Mouse (Mus musculus) mesoderm, embryonic 11.5 days (tissue): ENCODE results near the gene Snip1.

Experiments used
- DNase-seq: peaks from one replicate; pipeline ENCODE4 v3.0.0-alpha.2; 2012; ENCODE audit warnings: low read depth, low spot score

Gene Snip1

GRCm38 (mm10) chr4:125066490-125067370 is at the start of gene Snip1:
TSS of gene Snip1 (plus strand) at chr4:125066672.
- peak; percentile 94 for DNase-seq

DNA sequence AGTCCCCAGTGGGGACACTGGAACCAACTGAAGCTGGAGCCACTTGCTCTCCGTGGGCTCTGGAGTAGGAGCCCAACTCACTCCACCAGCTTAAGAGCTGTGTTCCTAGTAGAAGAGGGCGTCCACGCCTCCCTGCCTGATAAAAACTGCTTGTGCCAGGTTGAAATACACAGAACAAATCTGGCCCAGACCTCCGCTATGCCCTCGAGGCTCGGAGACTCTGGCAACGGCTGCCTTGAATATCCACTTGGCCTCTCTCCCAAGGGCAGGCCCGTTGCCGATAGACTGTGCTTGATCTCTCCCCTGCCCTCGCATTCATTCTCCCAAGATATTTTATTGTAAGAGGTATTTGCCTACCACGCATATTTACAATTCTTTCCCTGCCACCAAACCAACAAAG is 49.0 kb upstream of the Snip1 start:
- no peak for DNase-seq

- DNase-seq: peak; percentile 43
These were observed 45.5 kb upstream of the Snip1 start for GRCm38 (mm10) chr4:125020780-125021538.

DNA sequence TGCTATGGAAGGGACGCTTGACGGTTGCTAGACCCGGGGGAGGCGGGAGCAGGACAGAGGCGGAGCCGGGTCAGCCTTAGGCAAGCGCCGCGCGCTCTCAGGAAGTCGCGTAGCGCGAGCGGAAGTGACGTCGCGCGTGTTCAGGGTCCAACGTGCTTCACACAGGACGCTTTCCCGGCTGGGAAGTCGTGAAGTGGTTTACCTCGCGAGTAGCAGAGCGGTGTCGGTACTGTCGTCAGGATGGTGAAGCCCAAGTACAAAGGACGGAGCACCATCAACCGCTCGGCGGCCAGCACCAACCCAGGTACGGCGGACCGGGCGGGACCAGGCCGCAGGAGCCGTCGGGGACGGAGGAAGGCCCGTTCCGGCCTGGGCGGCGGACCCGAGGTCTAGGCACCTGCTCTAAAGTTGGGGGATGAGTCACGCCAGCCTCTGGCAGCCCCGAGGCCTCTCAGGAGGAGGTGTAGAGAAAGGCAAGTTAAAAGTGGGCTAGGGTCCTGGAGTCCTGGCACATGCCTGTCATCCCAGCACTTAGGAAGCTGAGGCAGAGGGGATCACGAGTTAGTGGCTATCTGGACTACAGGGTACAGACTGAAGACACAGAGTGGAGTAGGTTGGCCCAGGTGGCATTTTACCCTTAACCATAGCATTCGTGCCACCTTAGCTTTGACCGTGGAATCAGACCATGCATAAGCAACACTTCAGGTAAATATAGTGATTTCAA is 36.4 kb upstream of the Snip1 start:
- peak; percentile 97 for DNase-seq

GRCm38 (mm10) chr4:125034341-125034740 is 32.1 kb upstream of the Snip1 start:
- DNase-seq: no peak

DNA sequence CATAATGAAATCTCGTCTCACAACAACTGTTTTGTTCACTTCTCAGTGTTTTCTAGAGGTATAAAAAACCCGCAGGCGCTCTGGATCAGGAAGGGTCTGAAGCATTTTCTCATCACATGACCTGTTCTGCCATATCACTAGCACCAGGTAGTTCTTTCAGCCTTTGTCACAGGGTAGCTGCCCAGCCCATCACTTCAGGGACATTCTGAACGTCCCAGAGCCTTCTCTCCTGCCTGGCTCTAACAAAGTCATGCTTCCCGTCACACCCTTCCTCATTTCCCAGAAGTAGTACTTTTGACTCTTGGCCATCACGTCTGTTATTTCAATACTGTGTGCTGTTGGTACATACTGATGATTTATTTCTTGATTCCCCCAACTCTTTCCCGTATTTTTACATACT is 22.0 kb upstream of the Snip1 start:
- no peak for DNase-seq

- DNase-seq: no peak
These were observed 11.1 kb upstream of the Snip1 start for GRCm38 (mm10) chr4:125055385-125055784.

DNA sequence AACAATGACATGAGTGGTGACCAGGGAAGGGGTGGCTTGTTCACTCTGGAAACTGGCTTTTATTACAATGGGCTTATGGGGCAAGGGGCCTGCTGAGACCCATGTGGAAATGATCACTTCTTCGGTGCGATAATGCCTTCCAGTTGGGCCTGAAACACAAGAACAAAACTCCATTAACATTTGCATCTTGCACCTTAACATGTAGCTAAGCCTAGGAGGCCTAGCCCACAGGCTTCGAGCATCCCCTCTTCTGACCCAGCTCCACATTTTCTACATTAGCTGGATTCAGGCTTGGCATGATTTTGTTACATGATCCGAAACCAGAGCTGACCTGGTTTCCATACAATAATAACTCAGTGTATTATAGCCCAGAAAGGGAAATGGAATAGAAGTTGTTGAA is 10.0 kb upstream of the Snip1 start:
- no peak for DNase-seq

GRCm38 (mm10) chr4:125057273-125057672 is 9.2 kb upstream of the Snip1 start:
- no peak for DNase-seq

- no peak for DNase-seq
These were observed 8.4 kb upstream of the Snip1 start for GRCm38 (mm10) chr4:125058033-125058432.

- peak; percentile 81 for DNase-seq
These were observed 7.4 kb upstream of the Snip1 start for GRCm38 (mm10) chr4:125059025-125059424.

- no peak for DNase-seq
These were observed 2.6 kb upstream of the Snip1 start for GRCm38 (mm10) chr4:125063829-125064228.

GRCm38 (mm10) chr4:125065517-125066307 is 760 bp upstream of the Snip1 start, which contains the start of gene Dnali1:
TSS of gene Dnali1 (minus strand) at chr4:125065703.
- DNase-seq: peak; percentile 72

DNA sequence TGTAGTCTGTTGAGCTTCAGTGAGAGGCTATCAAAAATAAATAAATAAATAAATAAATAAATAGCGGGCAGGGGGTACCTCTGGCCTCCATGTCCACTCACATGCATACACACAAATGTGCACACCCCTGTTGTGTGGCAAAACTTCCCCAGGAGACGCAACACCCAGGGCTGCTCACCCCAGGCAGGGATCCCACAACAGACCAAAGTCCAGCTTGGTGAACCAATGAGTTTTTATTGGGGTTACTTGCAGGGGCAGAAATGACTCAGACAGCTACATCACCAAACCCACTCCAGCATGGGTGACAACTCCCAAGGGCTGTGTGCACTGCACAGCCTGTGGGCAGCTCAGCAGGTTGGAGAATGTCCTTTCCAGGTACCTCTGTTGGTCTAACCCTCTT is 11.2 kb downstream of the Snip1 start:
- DNase-seq: no peak

DNA sequence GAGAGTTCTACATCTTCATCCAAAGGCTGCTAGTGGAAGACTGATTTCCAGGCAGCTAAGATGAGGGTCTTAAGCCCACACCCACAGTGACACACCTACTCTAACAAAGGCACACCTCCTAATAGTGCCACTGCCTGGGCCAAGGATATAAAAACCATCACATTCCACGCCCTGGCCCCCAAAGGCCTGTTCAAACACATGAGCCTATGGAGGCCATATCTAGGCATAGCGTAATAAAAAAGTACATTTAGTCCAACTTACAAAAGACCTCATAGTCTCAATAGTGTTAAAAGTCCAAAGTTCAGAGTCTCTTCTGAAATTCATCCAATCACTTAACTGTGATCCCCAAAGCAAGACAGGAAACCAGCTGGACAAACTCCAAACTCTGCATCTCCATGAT is 12.2 kb downstream of the Snip1 start:
- no peak for DNase-seq

GRCm38 (mm10) chr4:125084403-125085345 is 18.2 kb downstream of the Snip1 start, which contains the start of gene Meaf6:
TSS of gene Meaf6 (plus strand) at chr4:125085134.
- DNase-seq: peak; percentile 92

GRCm38 (mm10) chr4:125085346-125085841 is 18.9 kb downstream of the Snip1 start:
- peak; percentile 71 for DNase-seq

DNA sequence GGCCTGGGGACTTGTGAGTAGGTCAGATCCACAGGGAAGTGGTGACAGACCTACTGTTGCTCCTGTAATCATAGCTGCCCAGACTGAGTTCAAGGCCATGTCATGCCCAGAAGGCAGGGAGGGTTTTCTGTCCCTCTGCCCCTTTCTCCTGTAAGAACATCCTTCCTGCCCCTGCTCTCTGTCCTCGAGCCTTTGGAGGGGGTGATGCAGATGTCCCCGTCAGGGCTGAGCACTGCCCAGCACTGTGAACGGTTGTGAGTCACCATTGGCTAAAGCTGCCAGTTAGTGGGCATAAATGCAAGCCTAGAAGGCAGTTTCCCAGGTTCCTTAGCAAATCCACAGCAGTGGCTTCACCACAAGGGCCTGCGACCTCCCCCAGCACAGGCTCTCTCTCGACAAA is 26.6 kb downstream of the Snip1 start:
- no peak for DNase-seq

- DNase-seq: no peak
These were observed 29.6 kb downstream of the Snip1 start for GRCm38 (mm10) chr4:125096066-125096465.

DNA sequence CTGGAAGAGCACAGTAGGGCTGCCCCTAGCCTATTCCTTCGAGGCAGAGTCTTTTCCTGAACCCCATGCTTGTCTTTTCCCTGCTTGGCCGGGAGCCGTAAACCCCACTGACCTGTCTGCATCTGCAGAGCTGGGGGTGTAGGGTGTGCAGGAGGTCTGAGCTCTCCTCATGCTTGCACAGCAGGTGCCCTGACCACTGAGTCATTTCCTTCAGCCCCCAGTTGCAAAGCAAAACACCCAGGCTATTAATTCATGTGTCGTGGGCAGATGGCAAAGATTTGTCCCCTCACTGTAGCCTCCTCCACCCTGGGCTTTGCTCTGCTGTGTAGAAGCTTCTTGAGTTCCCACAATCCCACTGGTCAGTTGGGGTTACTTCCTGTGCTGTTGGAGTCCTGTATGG is 30.9 kb downstream of the Snip1 start:
- DNase-seq: no peak
